8 mouse cellular contexts compared by ENCODE assay signal in the genomic region with DNA sequence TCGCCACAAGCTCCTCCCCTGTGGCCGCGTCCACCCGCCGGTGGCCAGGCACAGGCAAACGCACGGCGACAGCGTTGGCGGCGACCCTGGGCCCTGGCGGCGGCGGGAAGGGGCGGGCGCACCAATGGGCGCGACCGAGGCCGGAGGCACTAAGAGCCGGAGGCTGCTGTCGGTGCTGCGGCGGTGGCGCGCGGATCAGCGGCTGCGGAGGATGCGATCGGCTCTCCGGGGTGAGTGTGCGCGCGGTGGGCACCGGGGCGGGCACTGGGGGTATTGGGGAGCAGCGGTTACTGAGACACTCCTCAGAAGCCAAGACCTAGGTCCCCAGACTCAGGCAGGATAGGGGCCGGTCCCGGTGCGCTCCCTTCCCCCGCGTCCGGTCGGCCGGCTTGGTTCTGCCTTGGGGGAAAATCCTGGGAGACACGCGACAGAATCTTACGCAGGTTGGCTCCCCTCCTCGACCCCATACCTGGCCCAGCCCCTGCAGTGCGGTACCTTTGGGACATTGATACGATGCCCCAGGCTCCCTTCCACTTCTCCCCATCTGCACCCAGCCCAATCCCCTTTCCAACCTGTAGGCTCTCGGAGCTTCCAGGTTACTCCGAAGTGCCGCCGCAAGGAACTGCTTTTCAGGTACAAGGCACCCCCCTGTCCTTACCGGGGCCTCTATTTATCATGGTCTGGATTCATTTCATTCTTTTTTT. TPM values are rescaled to one million over a fixed set of nuclear protein-coding genes. Genes with fewer than 3 reads are reported as not detected.
A peak's percentile ranks its signal among the peaks of the same experiment; 100 is the strongest.
DNase-seq lines count a peak whose midpoint lies in the region; ATAC-seq and TF ChIP-seq lines count a peak whose summit lies in the region.

A gene (plus strand): TSS at position 115 of the 704 bp plus-strand sequence.

- H3K9me3 ChIP-seq in embryonic facial prominence, embryonic 13.5 days: no peaks in the 10 kb centered on the region
- H3K9me3 ChIP-seq in hindbrain, embryonic 12.5 days (replicated peaks): no peaks in the 10 kb centered on the region
- H3K9me3 ChIP-seq in limb, embryonic 10.5 days (replicated peaks): no peaks in the 10 kb centered on the region
- H3K9me3 ChIP-seq in midbrain, embryonic 16.5 days (replicated peaks; ENCODE audit: control insufficient read depth, low read length, poor library complexity, severe bottlenecking): no peaks in the 10 kb centered on the region

- H3K9ac ChIP-seq in embryonic facial prominence, embryonic 13.5 days: peak within 1 kb of the TSS; percentile 71
- peak within 1 kb of the TSS; percentile 67 for H3K9ac ChIP-seq in hindbrain, embryonic 12.5 days
- H3K9ac ChIP-seq in midbrain, embryonic 16.5 days (ENCODE audit: low read depth, low read length): peak within 1 kb of the TSS; percentile 81

- peak; percentile 18 for DNase-seq in kidney, adult 2 months
- no peak for DNase-seq in kidney, adult 8-10 months
- peak; percentile 21 for DNase-seq in T-cell, adult 2 months (ENCODE audit: low spot score)
- peak; percentile 73 for DNase-seq in limb, embryonic 10.5 days (ENCODE audit: low spot score)
- no peak for DNase-seq in spleen, adult 12 weeks (ENCODE audit: low spot score)

- WGBS in kidney, adult 2 months: under 1% methylated on average over 57 of the region's 57 CpGs
- WGBS in embryonic facial prominence, embryonic 13.5 days: under 1% methylated on average over 56 of the region's 57 CpGs
- under 1% methylated on average over 52 of the region's 57 CpGs for WGBS in hindbrain, embryonic 12.5 days
- under 1% methylated on average over 57 of the region's 57 CpGs for WGBS in limb, embryonic 10.5 days
- 0% methylated on average over 53 of the region's 57 CpGs for WGBS in midbrain, embryonic 16.5 days

- no peak within 1 kb of the TSS for H3K27ac ChIP-seq in kidney, adult 2 months (ENCODE audit: insufficient read depth, low read depth, low read length)
- no peak within 1 kb of the TSS for H3K27ac ChIP-seq in embryonic facial prominence, embryonic 13.5 days
- no peak within 1 kb of the TSS for H3K27ac ChIP-seq in hindbrain, embryonic 12.5 days
- 0 out of 2 replicates have a peak within 1 kb of the TSS, but pooled peaks have one; percentile 5 for H3K27ac ChIP-seq in limb, embryonic 10.5 days
- no peak within 1 kb of the TSS for H3K27ac ChIP-seq in midbrain, embryonic 16.5 days (ENCODE audit: low read length)

- TF ChIP-seq POLR2A in kidney, adult 2 months (IDR thresholded peaks at IDR 0.05; ENCODE audit: low read depth, low read length): no peak

- TF ChIP-seq CTCF in kidney, adult 2 months (conservative IDR thresholded peaks at IDR 0.05; ENCODE audit: insufficient read depth, insufficient read length, low read depth, low read length): no peak

- H3K4me2 ChIP-seq in embryonic facial prominence, embryonic 13.5 days: peak within 1 kb of the TSS; percentile 99
- peak within 1 kb of the TSS; percentile 99 for H3K4me2 ChIP-seq in hindbrain, embryonic 12.5 days (replicated peaks)
- peak within 1 kb of the TSS; percentile 90 for H3K4me2 ChIP-seq in midbrain, embryonic 16.5 days (ENCODE audit: low read length)

- no peaks in the 10 kb centered on the region for H3K36me3 ChIP-seq in kidney, adult 2 months (ENCODE audit: control insufficient read depth, insufficient read depth, low read length)
- no peaks in the 10 kb centered on the region for H3K36me3 ChIP-seq in embryonic facial prominence, embryonic 13.5 days
- no peaks in the 10 kb centered on the region for H3K36me3 ChIP-seq in hindbrain, embryonic 12.5 days
- H3K36me3 ChIP-seq in limb, embryonic 10.5 days: no peaks in the 10 kb centered on the region
- no peaks in the 10 kb centered on the region for H3K36me3 ChIP-seq in midbrain, embryonic 16.5 days (ENCODE audit: control insufficient read depth, insufficient read depth, low read length)

- H3K27me3 ChIP-seq in kidney, adult 2 months (replicated peaks; ENCODE audit: control insufficient read depth, insufficient read depth, low read length): no peaks in the 10 kb centered on the region; the same call in 1 of the 2 replicates
- H3K27me3 ChIP-seq in embryonic facial prominence, embryonic 13.5 days: peaks cover 42% of the 10 kb centered on the region
- H3K27me3 ChIP-seq in hindbrain, embryonic 12.5 days: peaks cover 38% of the 10 kb centered on the region
- peaks cover 51% of the 10 kb centered on the region for H3K27me3 ChIP-seq in limb, embryonic 10.5 days (ENCODE audit: low read depth, poor library complexity, severe bottlenecking)
- peaks cover 4% of the 10 kb centered on the region for H3K27me3 ChIP-seq in midbrain, embryonic 16.5 days (ENCODE audit: control insufficient read depth, insufficient read depth, low read depth, low read length)

- peak; percentile 41; the same call in 1 of the 2 replicates for ATAC-seq in embryonic facial prominence, embryonic 13.5 days (ENCODE audit: insufficient number of reproducible peaks, insufficient read depth, low FRiP score, low TSS enrichment, low read depth)
- peak; percentile 76 for ATAC-seq in hindbrain, embryonic 12.5 days (ENCODE audit: low FRiP score)
- ATAC-seq in midbrain, embryonic 16.5 days: peak; percentile 76

- peak within 1 kb of the TSS; percentile 56 for H3K4me3 ChIP-seq in kidney, adult 2 months (ENCODE audit: insufficient read depth, low read depth, low read length)
- H3K4me3 ChIP-seq in embryonic facial prominence, embryonic 13.5 days: peak within 1 kb of the TSS; percentile 64
- H3K4me3 ChIP-seq in hindbrain, embryonic 12.5 days: peak within 1 kb of the TSS; percentile 67
- peak within 1 kb of the TSS; percentile 69 for H3K4me3 ChIP-seq in limb, embryonic 10.5 days
- peak within 1 kb of the TSS; percentile 73 for H3K4me3 ChIP-seq in midbrain, embryonic 16.5 days (ENCODE audit: low read depth, low read length)

- H3K4me1 ChIP-seq in kidney, adult 2 months (ENCODE audit: control insufficient read depth, insufficient read depth, low read length): no peaks in the 10 kb centered on the region
- H3K4me1 ChIP-seq in embryonic facial prominence, embryonic 13.5 days: peaks cover 16% of the 10 kb centered on the region
- peaks cover 15% of the 10 kb centered on the region for H3K4me1 ChIP-seq in hindbrain, embryonic 12.5 days
- H3K4me1 ChIP-seq in limb, embryonic 10.5 days: peaks cover 20% of the 10 kb centered on the region
- no peaks in the 10 kb centered on the region for H3K4me1 ChIP-seq in midbrain, embryonic 16.5 days (ENCODE audit: control insufficient read depth, insufficient read depth, low read length)

RNA-seq across cellular contexts. Expression of the gene that starts here (rescaled TPM):
- polyA plus RNA-seq in kidney, adult 2 months (2012; rRNA removed): 13.9 and 14.5 TPM in 2 replicates
- polyA plus RNA-seq in embryonic facial prominence, embryonic 13.5 days (2015; fragmentation: Nextera tagmentation; extraction: Ambion mirVana): 2.0 and 2.4 TPM in 2 replicates
- 15.3 and 17.9 TPM in 2 replicates for polyA plus RNA-seq in hindbrain, embryonic 12.5 days (2016; fragmentation: Nextera tagmentation; extraction: Ambion mirVana)
- polyA plus RNA-seq in limb, embryonic 10.5 days (2016; fragmentation: Nextera tagmentation; extraction: Ambion mirVana): 0.23 and 0.51 TPM in 2 replicates
- 62.0 and 77.1 TPM in 2 replicates for polyA plus RNA-seq in midbrain, embryonic 16.5 days (2015; fragmentation: Nextera tagmentation; extraction: Ambion mirVana)

Comparison
In these comparisons a context has a peak if more than half of its experiments do, and no peak if none do; other contexts are left out.
1. DNase-seq: peak in kidney, adult 2 months (single experiment) and T-cell, adult 2 months (single experiment); none in kidney, adult 8-10 months (0 of 2) and spleen, adult 12 weeks (single experiment).
2. Peak in DNase-seq, H3K4me3 ChIP-seq and H3K27ac ChIP-seq in limb, embryonic 10.5 days; RNA of the gene not detected or under 1 TPM.
3. Peak in every context shown above with its lines, with median percentiles within 50 percentile points of each other: H3K4me3 ChIP-seq, ATAC-seq, H3K4me2 ChIP-seq and H3K9ac ChIP-seq.